Mouse (Mus musculus) spleen, adult 18-20 months (tissue): ENCODE data around the gene Syt8.

Experiments used
- DNase-seq, 2 experiments: peaks; one replicate each; pipeline ENCODE4 v3.0.0; 2022; ENCODE audit warnings: mixed read lengths in 2 of 2

Syt8 gene

GRCm38 (mm10) chr7:142478001-142478400 lies 43.4 kb downstream of the Syt8 start:
- DNase-seq, result no peak

GRCm38 (mm10) chr7:142478574-142478973 lies 43.9 kb downstream of the Syt8 start:
- DNase-seq, result no peak

GRCm38 (mm10) chr7:142479307-142479706 lies 44.7 kb downstream of the Syt8 start:
- DNase-seq, result no peak

- DNase-seq, result no peak
These were observed 45.2 kb downstream of the Syt8 start for GRCm38 (mm10) chr7:142479886-142480285.

GRCm38 (mm10) chr7:142480661-142481060 lies 46.0 kb downstream of the Syt8 start:
- no peak for DNase-seq

GRCm38 (mm10) chr7:142481186-142481567 lies 46.5 kb downstream of the Syt8 start:
- DNase-seq, result no peak

- DNase-seq, result no peak
These were observed 47.1 kb downstream of the Syt8 start for GRCm38 (mm10) chr7:142481568-142482255.

GRCm38 (mm10) chr7:142482256-142482609 lies 47.6 kb downstream of the Syt8 start:
- DNase-seq, result no peak

GRCm38 (mm10) chr7:142483136-142483535 lies 48.5 kb downstream of the Syt8 start:
- DNase-seq, result no peak

GRCm38 (mm10) chr7:142484780-142485179 lies 50.1 kb downstream of the Syt8 start:
- DNase-seq, result no peak

- no peak for DNase-seq
These were observed 52.1 kb downstream of the Syt8 start for GRCm38 (mm10) chr7:142486751-142487162.

GRCm38 (mm10) chr7:142487341-142487859 lies 52.8 kb downstream of the Syt8 start:
- DNase-seq, result no peak

GRCm38 (mm10) chr7:142488053-142488452 lies 53.4 kb downstream of the Syt8 start:
- no peak for DNase-seq
